Mouse (Mus musculus): Measurements from ENCODE around the gene Sergef. TPM values are rescaled to one million over a fixed set of nuclear protein-coding genes. Genes with fewer than 3 reads are reported as not detected.

Gene Sergef
- total RNA-seq, 2 experiments from 2014 or later: 0.23 to 4.6 TPM

GRCm38 (mm10) chr7:46466422-46466981 is 173.1 kb downstream of the Sergef start:
- no peak for ATAC-seq (replicated peaks; ENCODE audit: low FRiP score, poor library complexity, severe bottlenecking)

- ATAC-seq (replicated peaks; ENCODE audit: low FRiP score, poor library complexity, severe bottlenecking): no peak
These were observed 176.5 kb downstream of the Sergef start for GRCm38 (mm10) chr7:46463136-46463535.

- ATAC-seq (replicated peaks; ENCODE audit: low FRiP score, poor library complexity, severe bottlenecking): no peak
These were observed 177.3 kb downstream of the Sergef start for GRCm38 (mm10) chr7:46462287-46462686.

- ATAC-seq (replicated peaks; ENCODE audit: low FRiP score, poor library complexity, severe bottlenecking): no peak
These were observed 179.9 kb downstream of the Sergef start for GRCm38 (mm10) chr7:46459605-46460245.

GRCm38 (mm10) chr7:46459200-46459599 is 180.4 kb downstream of the Sergef start:
- ATAC-seq (replicated peaks; ENCODE audit: low FRiP score, poor library complexity, severe bottlenecking): no peak

- no peak for ATAC-seq (replicated peaks; ENCODE audit: low FRiP score, poor library complexity, severe bottlenecking)
These were observed 181.7 kb downstream of the Sergef start for GRCm38 (mm10) chr7:46457889-46458288.

GRCm38 (mm10) chr7:46453930-46454679 is 185.5 kb downstream of the Sergef start:
- no peak for ATAC-seq (replicated peaks; ENCODE audit: low FRiP score, poor library complexity, severe bottlenecking)

- ATAC-seq (replicated peaks; ENCODE audit: low FRiP score, poor library complexity, severe bottlenecking): no peak
These were observed 190.5 kb downstream of the Sergef start for GRCm38 (mm10) chr7:46448922-46449645.

GRCm38 (mm10) chr7:46447473-46448165 is 192.0 kb downstream of the Sergef start:
- ATAC-seq (replicated peaks; ENCODE audit: low FRiP score, poor library complexity, severe bottlenecking): no peak

- ATAC-seq (replicated peaks; ENCODE audit: low FRiP score, poor library complexity, severe bottlenecking): 0 out of 2 replicates have a peak, but pooled peaks have one; percentile 34
These were observed 193.7 kb downstream of the Sergef start for GRCm38 (mm10) chr7:46445896-46446295.

- ATAC-seq (replicated peaks; ENCODE audit: low FRiP score, poor library complexity, severe bottlenecking): no peak
These were observed 196.4 kb downstream of the Sergef start for GRCm38 (mm10) chr7:46443163-46443562.

- ATAC-seq (replicated peaks; ENCODE audit: low FRiP score, poor library complexity, severe bottlenecking): no peak
These were observed 201.0 kb downstream of the Sergef start for GRCm38 (mm10) chr7:46438537-46439141.

GRCm38 (mm10) chr7:46435833-46436232 is 203.8 kb downstream of the Sergef start:
- ATAC-seq (replicated peaks; ENCODE audit: low FRiP score, poor library complexity, severe bottlenecking): no peak

- no peak for ATAC-seq (replicated peaks; ENCODE audit: low FRiP score, poor library complexity, severe bottlenecking)
These were observed 205.7 kb downstream of the Sergef start for GRCm38 (mm10) chr7:46433874-46434273.

GRCm38 (mm10) chr7:46425012-46425411 is 214.6 kb downstream of the Sergef start:
- ATAC-seq (replicated peaks; ENCODE audit: low FRiP score, poor library complexity, severe bottlenecking): no peak

- ATAC-seq (replicated peaks; ENCODE audit: low FRiP score, poor library complexity, severe bottlenecking): no peak
These were observed 215.7 kb downstream of the Sergef start for GRCm38 (mm10) chr7:46423951-46424350.

- ATAC-seq (replicated peaks; ENCODE audit: low FRiP score, poor library complexity, severe bottlenecking): no peak
These were observed 216.7 kb downstream of the Sergef start for GRCm38 (mm10) chr7:46422764-46423412.

- no peak for ATAC-seq (replicated peaks; ENCODE audit: low FRiP score, poor library complexity, severe bottlenecking)
These were observed 217.4 kb downstream of the Sergef start for GRCm38 (mm10) chr7:46422052-46422763.
